Mouse (Mus musculus) bone marrow macrophage, adult 2 months (primary cell): ENCODE data around the gene Bace2.

ENCODE experiments used
- CTCF ChIP-seq: IDR thresholded peaks from 2 replicates; pipeline ENCODE4 v1.5.1; 2012; ENCODE audit warnings: low read depth, mild to moderate bottlenecking, low read length, moderate library complexity
- POLR2A ChIP-seq: IDR thresholded peaks from 2 replicates; pipeline ENCODE4 v1.6.1; 2012; ENCODE audit warnings: mild to moderate bottlenecking, low read depth, low read length, borderline replicate concordance

GRCm38 (mm10) chr16:97466182-97466957 is 109.8 kb downstream of the Bace2 start:
- no peak for TF ChIP-seq CTCF
- TF ChIP-seq POLR2A = no peak
